Mouse (Mus musculus): ENCODE data around the gene Eddm3b.

Gene Eddm3b

GRCm38 (mm10) chr14:51094096-51094875 lies 19.9 kb upstream of the Eddm3b start:
- no peak for DNase-seq (ENCODE audit: low spot score in 2 of 2)

- no peak for DNase-seq (ENCODE audit: low spot score in 2 of 2)
Observed at GRCm38 (mm10) chr14:51094921-51095320, 19.3 kb upstream of the Eddm3b start.

GRCm38 (mm10) chr14:51095736-51096524 lies 18.3 kb upstream of the Eddm3b start:
- DNase-seq (ENCODE audit: low spot score in 2 of 2), result no peak

- DNase-seq (ENCODE audit: low spot score in 2 of 2), result peak in 1 of 2 experiments; percentile 80
Observed at GRCm38 (mm10) chr14:51098300-51098699, 15.9 kb upstream of the Eddm3b start.

GRCm38 (mm10) chr14:51098921-51099320 lies 15.3 kb upstream of the Eddm3b start:
- DNase-seq (ENCODE audit: low spot score in 2 of 2), result no peak

- DNase-seq (ENCODE audit: low spot score in 2 of 2), result no peak
Observed at GRCm38 (mm10) chr14:51101284-51101683, 12.9 kb upstream of the Eddm3b start.

- DNase-seq (ENCODE audit: low spot score in 2 of 2), result peak in 1 of 2 experiments; percentile 67
Observed at GRCm38 (mm10) chr14:51103217-51103616, 11.0 kb upstream of the Eddm3b start.

- DNase-seq (ENCODE audit: low spot score in 2 of 2), result no peak
Observed at GRCm38 (mm10) chr14:51104366-51104765, 9.9 kb upstream of the Eddm3b start.

GRCm38 (mm10) chr14:51106449-51106967 lies 7.7 kb upstream of the Eddm3b start:
- no peak for DNase-seq (ENCODE audit: low spot score in 2 of 2)

- DNase-seq (ENCODE audit: low spot score in 2 of 2), result no peak
Observed at GRCm38 (mm10) chr14:51111966-51112365, 2.3 kb upstream of the Eddm3b start.

- no peak for DNase-seq (ENCODE audit: low spot score in 2 of 2)
Observed at GRCm38 (mm10) chr14:51113476-51113875, 750 bp upstream of the Eddm3b start.

- DNase-seq (ENCODE audit: low spot score in 2 of 2), result no peak
Observed at GRCm38 (mm10) chr14:51125684-51126083, 11.5 kb downstream of the Eddm3b start.

GRCm38 (mm10) chr14:51127648-51128258 lies 13.5 kb downstream of the Eddm3b start:
- no peak for DNase-seq (ENCODE audit: low spot score in 2 of 2)

- no peak for DNase-seq (ENCODE audit: low spot score in 2 of 2)
Observed at GRCm38 (mm10) chr14:51128775-51129623, 14.8 kb downstream of the Eddm3b start.

GRCm38 (mm10) chr14:51129624-51129975 lies 15.4 kb downstream of the Eddm3b start:
- no peak for DNase-seq (ENCODE audit: low spot score in 2 of 2)

- DNase-seq (ENCODE audit: low spot score in 2 of 2), result no peak
Observed at GRCm38 (mm10) chr14:51130315-51130940, 16.2 kb downstream of the Eddm3b start.

- no peak for DNase-seq (ENCODE audit: low spot score in 2 of 2)
Observed at GRCm38 (mm10) chr14:51131086-51131815, 17.0 kb downstream of the Eddm3b start.

- no peak for DNase-seq (ENCODE audit: low spot score in 2 of 2)
Observed at GRCm38 (mm10) chr14:51132372-51132771, 18.1 kb downstream of the Eddm3b start.

GRCm38 (mm10) chr14:51140342-51140741 lies 26.1 kb downstream of the Eddm3b start:
- DNase-seq (ENCODE audit: low spot score in 2 of 2), result no peak

GRCm38 (mm10) chr14:51142119-51142518 lies 27.9 kb downstream of the Eddm3b start:
- no peak for DNase-seq (ENCODE audit: low spot score in 2 of 2)

Data from frontal cortex, postnatal 14 days (tissue).